Mouse (Mus musculus) myocyte (in vitro differentiated cells): ENCODE measurements around the gene Gm45808. TPM values are rescaled to one million over a fixed set of nuclear protein-coding genes. Genes with fewer than 3 reads are reported as not detected.

Experiments
- H3K27me3 ChIP-seq: one replicate; pipeline ENCODE4 v1.6.1; 2011; ENCODE audit not compliant: control insufficient read depth, insufficient read depth, insufficient read length
- H3K36me3 ChIP-seq: one replicate; pipeline ENCODE4 v1.6.1; 2011; ENCODE audit not compliant: control insufficient read depth, insufficient read depth
- H3K4me2 ChIP-seq: one replicate; pipeline ENCODE4 v1.6.1; 2011; ENCODE audit warnings: low read depth, control low read depth
- H3K4me3 ChIP-seq: one replicate; pipeline ENCODE4 v1.5.1; 2011; ENCODE audit warnings: mild to moderate bottlenecking, control low read depth, moderate library complexity
- H3K79me2 ChIP-seq: one replicate; pipeline ENCODE4 v1.6.1; 2011; ENCODE audit not compliant: control insufficient read depth, insufficient read depth
- H3ac ChIP-seq: one replicate; pipeline ENCODE4 v1.6.1; 2011; ENCODE audit not compliant: control insufficient read depth, insufficient read length
- CEBPB ChIP-seq: IDR thresholded peaks from 2 replicates; pipeline ENCODE4 v1.6.1; 2011; ENCODE audit warnings: mild to moderate bottlenecking, moderate library complexity; ENCODE audit not compliant: poor library complexity, insufficient read depth, severe bottlenecking
- E2F4 ChIP-seq: IDR thresholded peaks from one replicate; pipeline ENCODE4 v1.6.1; 2011; ENCODE audit warnings: mild to moderate bottlenecking, control low read depth, moderate library complexity; ENCODE audit not compliant: insufficient read depth
- MAX ChIP-seq: IDR thresholded peaks from one replicate; pipeline ENCODE4 v1.6.1; 2011; ENCODE audit warnings: low read depth, mild to moderate bottlenecking, control low read depth
- MYOD1 ChIP-seq, 3 experiments: IDR thresholded peaks; one replicate each; pipeline ENCODE4 v1.6.1; 2011; ENCODE audit warnings: control low read depth in 2 of 3, low read depth in 2 of 3, mild to moderate bottlenecking in 2 of 3, moderate library complexity in 1 of 3; ENCODE audit not compliant: insufficient read length in 2 of 3, control insufficient read depth in 1 of 3
- MYOG ChIP-seq, 3 experiments: IDR thresholded peaks; one replicate each; pipeline ENCODE4 v1.6.1; 2011; ENCODE audit warnings: control low read depth in 2 of 3, low read depth in 2 of 3, mild to moderate bottlenecking in 2 of 3; ENCODE audit not compliant: insufficient read length in 2 of 3, control insufficient read depth in 1 of 3, insufficient read depth in 1 of 3
- POLR2A ChIP-seq: IDR thresholded peaks from one replicate; pipeline ENCODE4 v1.6.1; 2011; ENCODE audit warnings: low read depth, mild to moderate bottlenecking, control low read depth, moderate library complexity; ENCODE audit not compliant: insufficient read length
- POLR2AphosphoS2 ChIP-seq: IDR thresholded peaks from one replicate; pipeline ENCODE4 v1.6.1; 2011; ENCODE audit warnings: low read depth, control low read depth; ENCODE audit not compliant: insufficient read length
- REST ChIP-seq: IDR thresholded peaks from one replicate; pipeline ENCODE4 v1.6.1; 2011; ENCODE audit warnings: mild to moderate bottlenecking, control low read depth, moderate library complexity; ENCODE audit not compliant: insufficient read depth, insufficient read length
- SRF ChIP-seq: IDR thresholded peaks from one replicate; pipeline ENCODE4 v1.6.1; 2011; ENCODE audit warnings: low read depth; ENCODE audit not compliant: control insufficient read depth, insufficient read length
- TCF12 ChIP-seq: IDR thresholded peaks from one replicate; pipeline ENCODE4 v1.6.1; 2011; ENCODE audit warnings: mild to moderate bottlenecking, control low read depth; ENCODE audit not compliant: poor library complexity, insufficient read depth, severe bottlenecking
- TCF3 ChIP-seq: IDR thresholded peaks from one replicate; pipeline ENCODE4 v1.6.1; 2011; ENCODE audit warnings: low read depth, control low read depth; ENCODE audit not compliant: insufficient read length
- USF1 ChIP-seq: IDR thresholded peaks from one replicate; pipeline ENCODE4 v1.6.1; 2011; ENCODE audit warnings: low read depth, mild to moderate bottlenecking, control low read depth, moderate library complexity
- polyA plus RNA-seq: library from polyadenylated mRNA; unstranded; fragments of >200 nt; fragmentation: generic; extraction: Trizol; gene quantifications from one replicate; pipeline ENCODE4 v1.2.1, GENCODE M21; 2012; ENCODE audit warnings: missing spikeins

Gene Gm45808
- polyA plus RNA-seq, 1 experiment, result not detected

GRCm38 (mm10) chr7:45470869-45471268 is 15.7 kb downstream of the Gm45808 start:
- H3K79me2 ChIP-seq, result peaks cover 6% of the 10 kb centered on the region
- H3K36me3 ChIP-seq, result no peaks in the 10 kb centered on the region
- H3ac ChIP-seq, result no peak overlapping the region
- peak overlapping the region; percentile 26 for H3K4me2 ChIP-seq
- TF ChIP-seq MYOD1 (IDR thresholded peaks at IDR 0.05; ENCODE audit: control insufficient read depth in 1 of 3, insufficient read length in 2 of 3, low read depth in 2 of 3) (no peak), USF1 (no peak), REST (no peak), E2F4 (no peak), POLR2A (no peak), MAX (no peak), CEBPB (no peak), MYOG (IDR thresholded peaks at IDR 0.05; ENCODE audit: control insufficient read depth in 1 of 3, insufficient read depth in 1 of 3, insufficient read length in 2 of 3, low read depth in 2 of 3) (no peak), TCF12 (no peak), SRF (no peak), TCF3 (no peak), POLR2AphosphoS2 (no peak)
- H3K27me3 ChIP-seq, result no peaks in the 10 kb centered on the region
- H3K4me3 ChIP-seq, result no peak overlapping the region

GRCm38 (mm10) chr7:45467090-45467670 is 19.4 kb downstream of the Gm45808 start:
- H3K36me3 ChIP-seq, result peaks cover 24% of the 10 kb centered on the region
- peaks cover 28% of the 10 kb centered on the region for H3K79me2 ChIP-seq
- no peaks in the 10 kb centered on the region for H3K27me3 ChIP-seq
- TF ChIP-seq MYOG (IDR thresholded peaks at IDR 0.05; ENCODE audit: control insufficient read depth in 1 of 3, insufficient read depth in 1 of 3, insufficient read length in 2 of 3, low read depth in 2 of 3) (no peak), E2F4 (no peak), USF1 (no peak), POLR2AphosphoS2 (no peak), TCF3 (no peak), REST (no peak), MAX (no peak), MYOD1 (IDR thresholded peaks at IDR 0.05; ENCODE audit: control insufficient read depth in 1 of 3, insufficient read length in 2 of 3, low read depth in 2 of 3) (no peak), POLR2A (no peak), TCF12 (no peak), CEBPB (no peak), SRF (no peak)
- H3K4me3 ChIP-seq, result peak overlapping the region; percentile 54
- peak overlapping the region; percentile 88 for H3K4me2 ChIP-seq
- peak overlapping the region; percentile 53 for H3ac ChIP-seq

DNA sequence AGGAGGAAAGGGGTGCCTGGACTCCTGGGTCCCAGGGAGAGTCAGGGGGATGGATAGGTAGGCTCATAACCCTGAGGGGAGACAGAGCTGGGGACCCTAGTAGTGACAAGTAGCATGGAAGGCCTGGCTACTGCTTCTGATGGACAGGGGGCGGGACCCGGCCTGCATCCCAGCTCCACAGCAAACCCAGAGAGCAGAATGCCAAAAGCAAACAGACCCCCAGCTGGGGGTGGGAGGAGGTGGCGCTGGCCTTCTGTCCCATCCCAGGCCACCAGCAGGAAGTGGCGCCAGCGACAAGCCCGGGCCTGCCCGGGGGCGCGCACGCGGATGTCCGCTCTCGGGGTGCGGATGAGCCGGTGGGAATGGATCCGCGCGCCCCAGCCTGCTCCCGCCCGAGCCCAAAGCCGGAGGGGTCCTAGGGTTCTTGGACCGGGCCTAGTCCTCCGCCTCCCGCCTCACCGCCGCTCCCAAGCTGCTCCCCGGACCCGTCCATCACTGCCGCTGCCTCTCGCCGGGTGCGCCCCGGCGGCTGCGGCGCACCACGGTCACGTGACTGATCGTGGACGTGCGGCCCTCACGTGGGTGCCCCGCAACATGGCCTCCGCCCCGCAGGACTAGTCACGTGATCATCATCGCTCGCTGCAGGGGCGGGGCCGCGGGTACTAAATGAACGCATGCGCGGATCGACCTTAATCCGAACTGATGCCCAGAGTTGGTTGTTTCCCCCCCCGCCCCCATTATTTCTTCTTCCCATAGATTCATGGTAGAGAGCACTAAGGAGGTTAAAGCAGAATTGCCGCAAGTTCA is 20.1 kb downstream of the Gm45808 start, which contains the start of gene Bax:
TSS of gene Bax (minus strand) at position 616 of the 807 bp plus-strand sequence.
- H3K4me2 ChIP-seq, result peak within 1 kb of the TSS; percentile 90
- TF ChIP-seq MAX, result no peak
- TF ChIP-seq MYOG (IDR thresholded peaks at IDR 0.05; ENCODE audit: control insufficient read depth in 1 of 3, insufficient read depth in 1 of 3, insufficient read length in 2 of 3, low read depth in 2 of 3), result peak in 1 of 3 experiments; percentile 29
- TF ChIP-seq MYOD1 (IDR thresholded peaks at IDR 0.05; ENCODE audit: control insufficient read depth in 1 of 3, insufficient read length in 2 of 3, low read depth in 2 of 3), result peak in 1 of 3 experiments; percentile 19
- no peak for TF ChIP-seq REST
- no peak for TF ChIP-seq CEBPB
- TF ChIP-seq TCF3, result no peak
- TF ChIP-seq POLR2AphosphoS2, result peak; percentile 89
- TF ChIP-seq SRF, result no peak
- peak; percentile 91 for TF ChIP-seq POLR2A
- TF ChIP-seq TCF12, result no peak
- peak; percentile 98 for TF ChIP-seq USF1
- TF ChIP-seq E2F4, result no peak
- peak within 1 kb of the TSS; percentile 53 for H3ac ChIP-seq
- H3K27me3 ChIP-seq, result no peaks in the 10 kb centered on the region
- peaks cover 24% of the 10 kb centered on the region for H3K36me3 ChIP-seq
- peak within 1 kb of the TSS; percentile 54 for H3K4me3 ChIP-seq
- peaks cover 28% of the 10 kb centered on the region for H3K79me2 ChIP-seq

DNA sequence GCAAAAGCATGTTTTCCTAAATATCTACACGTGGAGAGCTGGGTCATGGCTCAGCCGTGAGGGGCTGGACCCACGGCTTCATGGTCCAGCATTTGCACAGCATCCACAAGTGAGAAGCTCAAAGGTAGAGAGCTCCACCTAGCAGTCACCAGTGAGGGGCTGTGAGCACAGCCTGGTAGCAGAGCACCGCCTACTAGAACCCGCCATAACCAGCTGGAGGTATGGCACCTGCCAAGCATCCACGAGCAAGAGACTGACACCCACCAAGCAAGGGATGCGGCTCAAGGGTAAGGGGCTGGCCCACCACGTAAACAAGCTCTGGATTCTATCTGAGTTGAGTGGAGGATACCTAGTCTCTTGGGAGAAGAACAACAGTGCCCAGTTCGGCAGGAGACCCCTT is 21.1 kb downstream of the Gm45808 start:
- H3ac ChIP-seq, result peak overlapping the region; percentile 53
- H3K27me3 ChIP-seq, result no peaks in the 10 kb centered on the region
- peak overlapping the region; percentile 90 for H3K4me2 ChIP-seq
- TF ChIP-seq MAX (no peak), MYOD1 (IDR thresholded peaks at IDR 0.05; ENCODE audit: control insufficient read depth in 1 of 3, insufficient read length in 2 of 3, low read depth in 2 of 3) (no peak), USF1 (no peak), CEBPB (no peak), POLR2A (no peak), REST (no peak), POLR2AphosphoS2 (no peak), SRF (no peak), E2F4 (no peak), TCF12 (no peak), MYOG (IDR thresholded peaks at IDR 0.05; ENCODE audit: control insufficient read depth in 1 of 3, insufficient read depth in 1 of 3, insufficient read length in 2 of 3, low read depth in 2 of 3) (no peak)
- peak overlapping the region; percentile 54 for H3K4me3 ChIP-seq
- H3K79me2 ChIP-seq, result peaks cover 28% of the 10 kb centered on the region
- peaks cover 24% of the 10 kb centered on the region for H3K36me3 ChIP-seq
